Mouse (Mus musculus): ENCODE results near the gene Nsrp1. TPM values are rescaled to one million over a fixed set of nuclear protein-coding genes. Genes with fewer than 3 reads are reported as not detected.
A peak's percentile ranks its signal among the peaks of the same experiment; 100 is the strongest.
"Not testable (repeated sequence)": the region's sequence is repeated elsewhere in the genome, so short reads cannot be mapped to it uniquely, and the experiment has no call there.

The Nsrp1 gene
- polyA plus RNA-seq, 1 experiment from 2014 or later: 77.9 TPM

- peak overlapping the region; percentile 27 for H3K4me3 ChIP-seq
- WGBS: 1% methylated on average over 11 of the region's 11 CpGs
- H3K9ac ChIP-seq: no peak overlapping the region
- peaks cover 3% of the 10 kb centered on the region; the same call in 1 of the 2 replicates for H3K27me3 ChIP-seq
- H3K27ac ChIP-seq: no peak overlapping the region
- H3K4me2 ChIP-seq: peak overlapping the region; percentile 56
- no peak for ATAC-seq
- no peaks in the 10 kb centered on the region for H3K9me3 ChIP-seq (replicated peaks)
- 0 out of 2 replicates have a peak, but pooled peaks cover 4% of the 10 kb centered on the region for H3K4me1 ChIP-seq
- no peaks in the 10 kb centered on the region for H3K36me3 ChIP-seq (ENCODE audit: poor library complexity, severe bottlenecking)
These were observed 15.0 kb upstream of the Nsrp1 start for GRCm38 (mm10) chr11:77093208-77093607.

- ATAC-seq: no peak
- no peaks in the 10 kb centered on the region for H3K9me3 ChIP-seq (replicated peaks)
- peaks cover 4% of the 10 kb centered on the region; the same call in 1 of the 2 replicates for H3K27me3 ChIP-seq
- no peak overlapping the region for H3K9ac ChIP-seq
- no peak overlapping the region for H3K4me3 ChIP-seq
- H3K36me3 ChIP-seq (ENCODE audit: poor library complexity, severe bottlenecking): no peaks in the 10 kb centered on the region
- H3K27ac ChIP-seq: no peak overlapping the region
- H3K4me2 ChIP-seq: no peak overlapping the region
- WGBS: 81% methylated on average over 2 of the region's 2 CpGs
- H3K4me1 ChIP-seq: 0 out of 2 replicates have a peak, but pooled peaks cover 4% of the 10 kb centered on the region
These were observed 10.9 kb upstream of the Nsrp1 start for GRCm38 (mm10) chr11:77089162-77089561.

- Histone ChIP-seq H3K4me1 (no peaks in the 10 kb centered on the region), H3K9ac (no peak overlapping the region), H3K9me3 (replicated peaks) (no peaks in the 10 kb centered on the region), H3K4me2 (no peak overlapping the region), H3K27me3 (peaks cover 10% of the 10 kb centered on the region), H3K36me3 (ENCODE audit: poor library complexity, severe bottlenecking) (no peaks in the 10 kb centered on the region), H3K4me3 (no peak overlapping the region), H3K27ac (no peak overlapping the region)
- ATAC-seq: no peak
- WGBS: 87% methylated on average over 2 of the region's 2 CpGs
These were observed 8.8 kb upstream of the Nsrp1 start for GRCm38 (mm10) chr11:77087004-77087403.

GRCm38 (mm10) chr11:77084001-77084682 is 5.9 kb upstream of the Nsrp1 start:
- H3K9me3 ChIP-seq (replicated peaks): no peaks in the 10 kb centered on the region
- no peak overlapping the region for H3K9ac ChIP-seq
- H3K27ac ChIP-seq: no peak overlapping the region
- 66% methylated on average over 5 of the region's 5 CpGs for WGBS
- H3K4me1 ChIP-seq: no peaks in the 10 kb centered on the region
- H3K4me3 ChIP-seq: no peak overlapping the region
- no peak for ATAC-seq
- peaks cover 22% of the 10 kb centered on the region for H3K27me3 ChIP-seq
- H3K36me3 ChIP-seq (ENCODE audit: poor library complexity, severe bottlenecking): no peaks in the 10 kb centered on the region
- no peak overlapping the region for H3K4me2 ChIP-seq

GRCm38 (mm10) chr11:77079361-77079760 is 1.1 kb upstream of the Nsrp1 start:
- Histone ChIP-seq H3K9ac (no peak overlapping the region), H3K27me3 (peaks cover 18% of the 10 kb centered on the region), H3K27ac (no peak overlapping the region), H3K9me3 (replicated peaks) (no peaks in the 10 kb centered on the region), H3K36me3 (ENCODE audit: poor library complexity, severe bottlenecking) (peaks cover 18% of the 10 kb centered on the region), H3K4me3 (no peak overlapping the region), H3K4me1 (peaks cover 11% of the 10 kb centered on the region; the same call in 1 of the 2 replicates), H3K4me2 (no peak overlapping the region)
- no peak for ATAC-seq
- WGBS: 91% methylated on average over 1 of the region's 1 CpGs

- Histone ChIP-seq H3K9me3 (replicated peaks) (no peaks in the 10 kb centered on the region), H3K36me3 (ENCODE audit: poor library complexity, severe bottlenecking) (peaks cover 25% of the 10 kb centered on the region), H3K27me3 (peaks cover 18% of the 10 kb centered on the region), H3K27ac (peak overlapping the region; percentile 65), H3K4me1 (peaks cover 11% of the 10 kb centered on the region; the same call in 1 of the 2 replicates), H3K4me2 (peak overlapping the region; percentile 84), H3K9ac (peak overlapping the region; percentile 87), H3K4me3 (peak overlapping the region; percentile 86)
- 2% methylated on average over 16 of the region's 16 CpGs for WGBS
- ATAC-seq: peak; percentile 22; the same call in 1 of the 2 replicates
These were observed 443 bp downstream of the Nsrp1 start for GRCm38 (mm10) chr11:77077792-77078191.

GRCm38 (mm10) chr11:77077331-77077730 is 904 bp downstream of the Nsrp1 start:
- H3K4me1 ChIP-seq: peaks cover 11% of the 10 kb centered on the region; the same call in 1 of the 2 replicates
- H3K9ac ChIP-seq: peak overlapping the region; percentile 87
- H3K4me3 ChIP-seq: peak overlapping the region; percentile 86
- not testable (repeated sequence) for H3K27ac ChIP-seq; H3K9me3 ChIP-seq (replicated peaks); ATAC-seq
- H3K4me2 ChIP-seq: peak overlapping the region; percentile 84
- whole genome bisulfite sequencing: 51% methylated on average over 4 of the region's 4 CpGs
- peaks cover 27% of the 10 kb centered on the region for H3K36me3 ChIP-seq (ENCODE audit: poor library complexity, severe bottlenecking)
- peaks cover 15% of the 10 kb centered on the region for H3K27me3 ChIP-seq

- Histone ChIP-seq H3K4me2 (no peak overlapping the region), H3K36me3 (ENCODE audit: poor library complexity, severe bottlenecking) (peaks cover 33% of the 10 kb centered on the region), H3K27me3 (no peaks in the 10 kb centered on the region), H3K27ac (no peak overlapping the region), H3K9me3 (replicated peaks) (no peaks in the 10 kb centered on the region), H3K4me1 (no peaks in the 10 kb centered on the region), H3K9ac (no peak overlapping the region), H3K4me3 (no peak overlapping the region)
- WGBS: 83% methylated on average over 4 of the region's 4 CpGs
- no peak for ATAC-seq
These were observed 7.5 kb downstream of the Nsrp1 start for GRCm38 (mm10) chr11:77070721-77071120.

GRCm38 (mm10) chr11:77068825-77069224 is 9.4 kb downstream of the Nsrp1 start:
- Histone ChIP-seq H3K27me3 (no peaks in the 10 kb centered on the region), H3K4me1 (no peaks in the 10 kb centered on the region), H3K9ac (no peak overlapping the region), H3K27ac (no peak overlapping the region), H3K4me3 (no peak overlapping the region), H3K9me3 (replicated peaks) (no peaks in the 10 kb centered on the region), H3K4me2 (no peak overlapping the region), H3K36me3 (ENCODE audit: poor library complexity, severe bottlenecking) (peaks cover 16% of the 10 kb centered on the region)
- 96% methylated on average over 4 of the region's 4 CpGs for WGBS
- no peak for ATAC-seq

- H3K4me1 ChIP-seq: no peaks in the 10 kb centered on the region
- H3K27me3 ChIP-seq: no peaks in the 10 kb centered on the region
- whole genome bisulfite sequencing: 98% methylated on average over 2 of the region's 2 CpGs
- no peak overlapping the region for H3K4me2 ChIP-seq
- H3K4me3 ChIP-seq: no peak overlapping the region
- no peaks in the 10 kb centered on the region for H3K9me3 ChIP-seq (replicated peaks)
- H3K27ac ChIP-seq: no peak overlapping the region
- H3K9ac ChIP-seq: no peak overlapping the region
- peaks cover 7% of the 10 kb centered on the region; the same call in 1 of the 2 replicates for H3K36me3 ChIP-seq (ENCODE audit: poor library complexity, severe bottlenecking)
- no peak for ATAC-seq
These were observed 14.8 kb downstream of the Nsrp1 start for GRCm38 (mm10) chr11:77063406-77063805.

GRCm38 (mm10) chr11:77061951-77062350 is 16.3 kb downstream of the Nsrp1 start:
- Histone ChIP-seq H3K9me3 (replicated peaks) (no peaks in the 10 kb centered on the region), H3K9ac (no peak overlapping the region), H3K4me1 (no peaks in the 10 kb centered on the region), H3K4me2 (no peak overlapping the region), H3K4me3 (no peak overlapping the region), H3K27me3 (no peaks in the 10 kb centered on the region), H3K27ac (no peak overlapping the region), H3K36me3 (ENCODE audit: poor library complexity, severe bottlenecking) (peaks cover 7% of the 10 kb centered on the region; the same call in 1 of the 2 replicates)
- WGBS: 74% methylated on average over 5 of the region's 5 CpGs
- ATAC-seq: no peak

GRCm38 (mm10) chr11:77042816-77043215 is 35.4 kb downstream of the Nsrp1 start:
- Histone ChIP-seq H3K27me3 (no peaks in the 10 kb centered on the region), H3K4me3 (no peak overlapping the region), H3K27ac (no peak overlapping the region), H3K36me3 (ENCODE audit: poor library complexity, severe bottlenecking) (peaks cover 23% of the 10 kb centered on the region), H3K4me1 (no peaks in the 10 kb centered on the region), H3K4me2 (no peak overlapping the region), H3K9ac (no peak overlapping the region), H3K9me3 (replicated peaks) (no peaks in the 10 kb centered on the region)
- no peak for ATAC-seq
- WGBS: 64% methylated on average over 2 of the region's 2 CpGs
